Mouse (Mus musculus): ENCODE measurements around the gene Gm10697.
"Not testable (repeated sequence)": the region's sequence is repeated elsewhere in the genome, so short reads cannot be mapped to it uniquely, and the experiment has no call there.

The Gm10697 gene

GRCm38 (mm10) chr3:94072544-94072943 is at the start of gene Gm10697:
Gm10697 (minus strand) TSS chr3:94072644.
- not testable (repeated sequence) for DNase-seq (ENCODE audit: low spot score in 2 of 2)

DNA sequence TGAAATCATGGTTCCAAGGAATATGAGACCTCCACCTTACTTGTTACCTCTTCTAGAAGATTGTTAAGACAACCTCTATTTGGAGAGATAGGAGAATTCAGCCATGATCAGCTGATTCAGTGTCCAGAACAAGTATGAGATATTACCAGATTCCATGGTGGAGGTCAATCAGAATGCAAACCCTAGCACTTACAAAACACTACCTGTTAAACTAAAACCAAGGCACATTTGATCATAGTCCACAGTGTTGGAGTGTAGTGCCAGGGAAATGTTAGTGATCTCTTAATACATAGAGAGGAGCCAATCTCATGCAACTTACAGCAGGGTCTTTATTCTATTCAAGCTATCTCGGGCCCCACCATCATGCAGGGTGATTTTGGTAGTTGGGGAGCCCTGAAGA is 42.6 kb upstream of the Gm10697 start:
- not testable (repeated sequence) for DNase-seq (ENCODE audit: low spot score in 2 of 2)

GRCm38 (mm10) chr3:94054785-94055184 is 17.7 kb downstream of the Gm10697 start, which contains the start of gene Gm9125:
Gm9125 (minus strand) TSS chr3:94054885.
- not testable (repeated sequence) for DNase-seq (ENCODE audit: low spot score in 2 of 2)

DNA sequence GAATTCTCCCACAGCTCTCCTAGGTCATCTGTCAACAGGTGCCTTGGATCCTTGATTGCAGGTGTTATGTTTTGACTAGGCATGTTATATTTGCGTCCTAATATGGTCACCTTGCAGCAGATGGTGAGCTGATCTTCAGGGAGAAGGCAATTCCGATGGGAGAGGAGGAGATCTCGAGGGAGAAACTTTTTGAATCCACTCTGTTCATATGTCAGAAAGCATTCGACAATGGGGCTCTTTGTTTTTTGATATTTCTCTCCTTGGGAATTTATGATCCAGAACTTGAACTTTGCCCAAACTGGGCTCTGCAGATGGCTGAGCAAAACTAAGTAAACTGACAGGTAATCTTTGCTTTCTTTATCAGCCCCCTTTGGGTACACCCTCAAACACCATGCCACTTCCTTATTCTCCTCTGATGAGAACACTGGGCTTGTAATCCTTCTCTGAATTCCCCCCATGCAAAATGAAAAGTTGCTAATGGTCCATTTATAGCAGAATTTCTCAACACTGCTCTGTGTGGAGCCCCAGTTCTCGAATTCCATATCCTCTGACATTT is 22.8 kb downstream of the Gm10697 start:
- DNase-seq (ENCODE audit: low spot score in 2 of 2): not testable (repeated sequence)

DNA sequence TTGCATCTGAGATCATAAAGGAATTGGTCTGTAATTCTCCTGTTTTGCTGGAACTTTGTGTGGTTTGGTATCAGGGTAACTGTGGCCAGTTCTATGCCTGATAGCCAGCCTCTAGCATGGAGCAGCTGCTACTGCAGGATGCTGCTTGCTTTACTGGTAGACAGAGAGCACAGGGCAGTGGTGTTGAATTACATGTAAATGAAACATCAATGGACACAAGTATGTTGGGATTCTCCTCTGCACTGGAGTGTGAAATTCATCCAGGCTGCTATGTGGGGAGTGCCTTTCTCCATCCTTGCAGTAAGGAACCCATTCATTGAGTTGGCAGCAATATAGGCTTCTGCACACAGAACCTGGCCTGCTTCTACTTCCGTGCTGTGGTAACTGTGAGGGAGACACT is 34.2 kb downstream of the Gm10697 start:
- not testable (repeated sequence) for DNase-seq (ENCODE audit: low spot score in 2 of 2)

DNA sequence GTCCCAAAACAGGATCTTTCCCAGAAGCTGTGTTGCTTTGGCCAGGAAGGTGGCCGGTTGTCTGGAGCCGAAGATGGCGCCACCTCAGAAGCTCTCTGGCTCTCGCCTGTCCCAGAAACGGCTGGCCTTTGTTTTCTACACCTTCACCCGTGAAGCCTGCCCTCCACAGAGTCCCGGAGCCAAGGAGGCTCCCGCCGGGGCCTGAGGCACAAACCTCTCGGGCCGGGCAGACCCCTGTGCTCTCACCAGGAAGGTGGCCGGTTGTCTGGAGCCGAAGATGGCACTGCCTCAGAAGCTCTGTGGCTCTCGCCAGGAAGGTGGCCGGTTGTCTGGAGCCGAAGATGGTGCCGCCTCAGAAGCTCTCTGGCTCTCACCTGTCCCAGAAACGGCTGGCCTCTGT is 38.0 kb downstream of the Gm10697 start:
- DNase-seq (ENCODE audit: low spot score in 2 of 2): not testable (repeated sequence)
